Mouse (Mus musculus) lung, embryonic 14.5 days (tissue): ENCODE measurements around the gene Bhlhe23. TPM values are rescaled to one million over a fixed set of nuclear protein-coding genes. Genes with fewer than 3 reads are reported as not detected.
A peak's percentile ranks its signal among the peaks of the same experiment; 100 is the strongest.

ENCODE experiments used
- ATAC-seq: fragments of 200-750 bp; cut with Nextera tagmentation; 2 replicates; pipeline ENCODE4 v1.8.0; 2017; ENCODE audit warnings: mild to moderate bottlenecking, moderate TSS enrichment, moderate library complexity; ENCODE audit not compliant: insufficient read depth
- DNase-seq: peaks from one replicate; pipeline ENCODE4 v3.0.0-alpha.2; 2015
- H3K27ac ChIP-seq: fragments of 300-500 bp; sonication (generic); 2 replicates; pipeline ENCODE4 v1.5.1; 2014; ENCODE audit warnings: low read depth, mild to moderate bottlenecking, moderate library complexity
- H3K27me3 ChIP-seq: fragments of 300-500 bp; sonication (generic); 2 replicates; pipeline ENCODE4 v1.6.1; 2014; ENCODE audit warnings: low read length, control low read depth; ENCODE audit not compliant: insufficient read depth
- H3K36me3 ChIP-seq: fragments of 300-500 bp; sonication (generic); 2 replicates; pipeline ENCODE4 v1.6.1; 2014; ENCODE audit warnings: control low read depth; ENCODE audit not compliant: insufficient read depth
- H3K4me1 ChIP-seq: fragments of 300-500 bp; sonication (generic); 2 replicates; pipeline ENCODE4 v1.6.1; 2014; ENCODE audit warnings: antibody characterized with exemption, control low read depth; ENCODE audit not compliant: insufficient read depth
- H3K4me2 ChIP-seq: fragments of 300-500 bp; sonication (generic); 2 replicates; pipeline ENCODE4 v1.6.1; 2014; ENCODE audit warnings: mild to moderate bottlenecking
- H3K4me3 ChIP-seq: fragments of 300-500 bp; sonication (generic); 2 replicates; pipeline ENCODE4 v1.5.1; 2014; ENCODE audit warnings: low read depth, low read length
- H3K9ac ChIP-seq: fragments of 300-500 bp; sonication (generic); 2 replicates; pipeline ENCODE4 v1.6.1; 2014
- H3K9me3 ChIP-seq: fragments of 300-500 bp; sonication (generic); 2 replicates; pipeline ENCODE4 v1.6.1; 2016; ENCODE audit warnings: low read depth, low read length, control low read depth
- CTCF ChIP-seq: IDR thresholded peaks from 2 replicates; pipeline ENCODE4 v1.5.1; 2016; ENCODE audit warnings: antibody characterized with exemption, low read depth
- WGBS: fragments of 180-500 bp; shearing (Covaris S2); extraction: QIAGEN DNeasy Blood & Tissue Kit; methylation state at CpG from one replicate; pipeline ENCODE4 v1.1.7; 2014; 5-methylcytosine and 5-hydroxymethylcytosine counted together
- polyA plus RNA-seq: library from polyadenylated mRNA; unstranded; fragments of >200 nt; fragmentation: Nextera tagmentation; extraction: Ambion mirVana; gene quantifications from 2 replicates; pipeline ENCODE4 v1.2.1, GENCODE M21; 2014

The Bhlhe23 gene
- polyA plus RNA-seq, 1 experiment from 2014 or later, result not detected

GRCm38 (mm10) chr2:180725856-180726629 is 50.7 kb downstream of the Bhlhe23 start:
- no peak overlapping the region for H3K4me3 ChIP-seq
- no peaks in the 10 kb centered on the region for H3K9me3 ChIP-seq
- no peak overlapping the region for H3K9ac ChIP-seq
- H3K4me2 ChIP-seq, result peak overlapping the region; percentile 54
- DNase-seq (no peak), ATAC-seq (no peak)
- no peaks in the 10 kb centered on the region; the same call in 1 of the 2 replicates for H3K4me1 ChIP-seq
- peaks cover 31% of the 10 kb centered on the region for H3K36me3 ChIP-seq
- TF ChIP-seq CTCF, result no peak
- 17% methylated on average over 8 of the region's 8 CpGs for WGBS
- H3K27me3 ChIP-seq, result no peaks in the 10 kb centered on the region
- no peak overlapping the region for H3K27ac ChIP-seq

GRCm38 (mm10) chr2:180725414-180725778 is 51.3 kb downstream of the Bhlhe23 start:
- no peaks in the 10 kb centered on the region; the same call in 1 of the 2 replicates for H3K4me1 ChIP-seq
- peaks cover 38% of the 10 kb centered on the region for H3K36me3 ChIP-seq
- peak overlapping the region; percentile 54 for H3K4me2 ChIP-seq
- H3K27me3 ChIP-seq, result no peaks in the 10 kb centered on the region
- peak; percentile 11; the same call in 1 of the 2 replicates for ATAC-seq
- 3% methylated on average over 5 of the region's 6 CpGs for WGBS
- H3K4me3 ChIP-seq, result peak overlapping the region; percentile 11; the same call in 1 of the 2 replicates
- H3K9ac ChIP-seq, result peak overlapping the region; percentile 31; the same call in 1 of the 2 replicates
- DNase-seq, result no peak
- no peaks in the 10 kb centered on the region for H3K9me3 ChIP-seq
- H3K27ac ChIP-seq, result no peak overlapping the region
- no peak for TF ChIP-seq CTCF

- ATAC-seq (peak; percentile 79), DNase-seq (peak; percentile 50)
- Histone ChIP-seq H3K9me3 (no peaks in the 10 kb centered on the region), H3K4me2 (peak within 1 kb of the TSS; percentile 54), H3K27ac (no peak within 1 kb of the TSS), H3K4me1 (no peaks in the 10 kb centered on the region; the same call in 1 of the 2 replicates), H3K27me3 (no peaks in the 10 kb centered on the region), H3K36me3 (peaks cover 44% of the 10 kb centered on the region), H3K4me3 (peak within 1 kb of the TSS; percentile 11; the same call in 1 of the 2 replicates), H3K9ac (peak within 1 kb of the TSS; percentile 31; the same call in 1 of the 2 replicates)
- 6% methylated on average over 18 of the region's 18 CpGs for WGBS
- TF ChIP-seq CTCF, result no peak
Measured at GRCm38 (mm10) chr2:180724585-180725413, 51.9 kb downstream of the Bhlhe23 start, which contains the start of gene Slc17a9. Gene Slc17a9 (plus strand): TSS chr2:180725263.

Other genes with a start within 250 kb of the Bhlhe23 start
- gene Mrgbp, start 195.6 kb downstream of the Bhlhe23 start, polyA plus RNA-seq, result 34.7 and 39.0 TPM in 2 replicates
- gene Ogfr, start 187.7 kb downstream of the Bhlhe23 start, polyA plus RNA-seq, result 71.6 and 79.2 TPM in 2 replicates
- gene Col9a3, start 179.1 kb downstream of the Bhlhe23 start, polyA plus RNA-seq, result 24.2 and 29.0 TPM in 2 replicates
- gene Tcfl5, start 134.2 kb downstream of the Bhlhe23 start, polyA plus RNA-seq, result 0.14 and 0.17 TPM in 2 replicates
- 34.1 and 36.0 TPM in 2 replicates for gene Dido1, start 66.9 kb downstream of the Bhlhe23 start, polyA plus RNA-seq
- 58.6 and 59.1 TPM in 2 replicates for gene Gid8, start 66.8 kb downstream of the Bhlhe23 start, polyA plus RNA-seq
- 0.80 and 0.88 TPM in 2 replicates for gene Slc17a9, start 51.6 kb downstream of the Bhlhe23 start, polyA plus RNA-seq
- gene Ythdf1, start 144.0 kb upstream of the Bhlhe23 start, polyA plus RNA-seq, result 69.2 and 70.1 TPM in 2 replicates
- 0.20 and 0.51 TPM in 2 replicates for gene Birc7, start 152.1 kb upstream of the Bhlhe23 start, polyA plus RNA-seq
- gene Nkain4, start 177.8 kb upstream of the Bhlhe23 start, polyA plus RNA-seq, result 123 and 138 TPM in 2 replicates
- 78.2 and 79.1 TPM in 2 replicates for gene Arfgap1, start 190.3 kb upstream of the Bhlhe23 start, polyA plus RNA-seq
- gene Col20a1, start 209.6 kb upstream of the Bhlhe23 start, polyA plus RNA-seq, result 0.11 and 0.17 TPM in 2 replicates